ENCODE assay signal across 12 mouse cellular contexts in the genomic region with DNA sequence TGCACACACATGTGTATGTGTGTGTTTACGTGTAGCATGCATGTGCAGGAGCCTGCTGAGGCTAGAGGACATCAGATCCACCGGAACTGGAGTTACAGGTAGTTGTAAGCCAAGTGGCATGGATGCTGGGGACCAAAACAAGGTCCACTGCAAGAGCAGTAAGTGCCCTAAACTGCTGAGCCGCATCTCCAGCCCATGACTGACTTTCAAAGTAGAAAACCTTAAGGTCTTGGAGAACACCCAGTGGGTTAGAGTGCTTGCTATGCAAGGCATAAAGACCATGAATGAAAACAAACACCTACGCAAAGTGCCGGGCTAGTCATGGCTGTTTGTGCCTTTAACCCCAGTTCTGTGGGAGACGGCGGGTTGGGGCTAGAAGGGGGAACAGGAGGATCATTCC.
"Had no signal": no experiment of that assay in that cellular context is flagged by ENCODE, and none has a peak within 500 bp of the region (broad histone marks: within the 10 kb centered on the region; RNA-seq: fewer than 3 reads in every experiment).

No protein-coding gene starts in this region.

- DNase-seq: left cerebral cortex, postnatal 4 days; liver; liver, embryonic 13.5 days; liver, postnatal 0 days; lung, adult 18-20 months; lung, adult 2 months; lung, embryonic 14.5 days; lung, postnatal 10 days; lung, postnatal 14 days; lung, postnatal 36 days; lung, postnatal 4 days; midbrain, embryonic 14.5 days had no signal
